Mouse (Mus musculus): ENCODE data around the gene Epb42.
"Not testable (repeated sequence)": the region's sequence is repeated elsewhere in the genome, so short reads cannot be mapped to it uniquely, and the experiment has no call there.

DNA sequence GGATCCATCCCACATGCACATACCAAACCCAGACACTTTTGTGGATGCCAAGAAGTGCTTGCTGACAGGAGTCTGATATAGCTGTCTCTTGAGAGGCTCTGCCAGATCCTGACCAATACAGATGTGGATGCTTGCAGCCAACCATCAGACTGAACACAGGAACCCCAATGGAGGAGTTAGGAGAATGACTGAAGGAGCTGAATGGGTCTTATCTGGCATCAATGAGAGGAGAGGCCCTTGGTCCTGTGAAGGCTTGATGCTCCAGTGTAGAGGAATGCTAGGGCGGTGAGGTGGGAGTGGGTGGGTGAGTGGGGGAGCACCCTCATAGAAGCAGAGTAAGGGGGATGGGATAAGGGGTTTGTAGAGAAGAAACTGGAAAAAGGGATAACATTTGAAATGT lies 2.0 kb upstream of the Epb42 start:
- not testable (repeated sequence) for TF ChIP-seq TAL1 (conservative IDR thresholded peaks at IDR 0.05; ENCODE audit: low read depth, low read length); CTCF (IDR thresholded peaks at IDR 0.05; ENCODE audit: low read depth, low read length); GATA1 (IDR thresholded peaks at IDR 0.05; ENCODE audit: borderline replicate concordance, low read length); GATA2 (IDR thresholded peaks at IDR 0.05; ENCODE audit: borderline replicate concordance, low read depth, low read length)
